Mouse (Mus musculus): Measurements from ENCODE around the gene Gm13272. TPM values are rescaled to one million over a fixed set of nuclear protein-coding genes. Genes with fewer than 3 reads are reported as not detected.

Gm13272 gene
- polyA plus RNA-seq, 1 experiment from 2014 or later: not detected

Other genes starting within 250 kb of the Gm13272 start
- gene Ifna15, start 221.6 kb upstream of the Gm13272 start, polyA plus RNA-seq (2014; fragmentation: Nextera tagmentation; extraction: Ambion mirVana): not detected in 2 replicates
- gene Ifna14, start 208.1 kb upstream of the Gm13272 start, polyA plus RNA-seq (2014; fragmentation: Nextera tagmentation; extraction: Ambion mirVana): not detected in 2 replicates
- gene Ifna9, start 187.5 kb upstream of the Gm13272 start, polyA plus RNA-seq (2014; fragmentation: Nextera tagmentation; extraction: Ambion mirVana): not detected in 2 replicates
- not detected in 2 replicates for gene Ifna12, start 176.5 kb upstream of the Gm13272 start, polyA plus RNA-seq (2014; fragmentation: Nextera tagmentation; extraction: Ambion mirVana)
- not detected in 2 replicates for gene C87499, start 145.4 kb upstream of the Gm13272 start, polyA plus RNA-seq (2014; fragmentation: Nextera tagmentation; extraction: Ambion mirVana)
- gene Ifna13, start 135.4 kb upstream of the Gm13272 start, polyA plus RNA-seq (2014; fragmentation: Nextera tagmentation; extraction: Ambion mirVana): not detected in 2 replicates
- gene Ifna16, start 102.9 kb upstream of the Gm13272 start, polyA plus RNA-seq (2014; fragmentation: Nextera tagmentation; extraction: Ambion mirVana): not detected in 2 replicates
- gene Ifna2, start 95.9 kb upstream of the Gm13272 start, polyA plus RNA-seq (2014; fragmentation: Nextera tagmentation; extraction: Ambion mirVana): not detected in 2 replicates
- not detected in 2 replicates for gene Ifnab, start 88.5 kb upstream of the Gm13272 start, polyA plus RNA-seq (2014; fragmentation: Nextera tagmentation; extraction: Ambion mirVana)
- gene Gm26566, start 58.0 kb upstream of the Gm13272 start, polyA plus RNA-seq (2014; fragmentation: Nextera tagmentation; extraction: Ambion mirVana): 1.9 and 2.1 TPM in 2 replicates
- 151 and 152 TPM in 2 replicates for gene Klhl9, start 57.4 kb upstream of the Gm13272 start, polyA plus RNA-seq (2014; fragmentation: Nextera tagmentation; extraction: Ambion mirVana)
- gene Gm13271, start 25.0 kb upstream of the Gm13272 start, polyA plus RNA-seq (2014; fragmentation: Nextera tagmentation; extraction: Ambion mirVana): 0.53 TPM in 1 of 2 replicates, not detected in the other
- gene Gm13283, start 19.7 kb upstream of the Gm13272 start, polyA plus RNA-seq (2014; fragmentation: Nextera tagmentation; extraction: Ambion mirVana): not detected in 2 replicates
- gene Gm13290, start 6.0 kb upstream of the Gm13272 start, polyA plus RNA-seq (2014; fragmentation: Nextera tagmentation; extraction: Ambion mirVana): 0.31 and 0.46 TPM in 2 replicates
- not detected in 2 replicates for gene Gm13289, start 2.9 kb upstream of the Gm13272 start, polyA plus RNA-seq (2014; fragmentation: Nextera tagmentation; extraction: Ambion mirVana)
- not detected in 2 replicates for gene Ifnz, start 2.3 kb downstream of the Gm13272 start, polyA plus RNA-seq (2014; fragmentation: Nextera tagmentation; extraction: Ambion mirVana)
- gene Gm13276, start 5.9 kb downstream of the Gm13272 start, polyA plus RNA-seq (2014; fragmentation: Nextera tagmentation; extraction: Ambion mirVana): not detected in 2 replicates
- not detected in 2 replicates for gene Gm13277, start 8.8 kb downstream of the Gm13272 start, polyA plus RNA-seq (2014; fragmentation: Nextera tagmentation; extraction: Ambion mirVana)
- gene Gm13278, start 11.7 kb downstream of the Gm13272 start, polyA plus RNA-seq (2014; fragmentation: Nextera tagmentation; extraction: Ambion mirVana): not detected in 2 replicates
- not detected in 2 replicates for gene Gm13275, start 14.6 kb downstream of the Gm13272 start, polyA plus RNA-seq (2014; fragmentation: Nextera tagmentation; extraction: Ambion mirVana)
- gene Gm13279, start 17.5 kb downstream of the Gm13272 start, polyA plus RNA-seq (2014; fragmentation: Nextera tagmentation; extraction: Ambion mirVana): not detected in 2 replicates
- 0.19 TPM in 1 of 2 replicates, not detected in the other for gene Gm13285, start 19.8 kb downstream of the Gm13272 start, polyA plus RNA-seq (2014; fragmentation: Nextera tagmentation; extraction: Ambion mirVana)
- gene Gm13287, start 23.4 kb downstream of the Gm13272 start, polyA plus RNA-seq (2014; fragmentation: Nextera tagmentation; extraction: Ambion mirVana): not detected in 2 replicates
- gene Gm13288, start 25.7 kb downstream of the Gm13272 start, polyA plus RNA-seq (2014; fragmentation: Nextera tagmentation; extraction: Ambion mirVana): not detected in 2 replicates
- not detected in 2 replicates for gene Ifna7, start 36.4 kb downstream of the Gm13272 start, polyA plus RNA-seq (2014; fragmentation: Nextera tagmentation; extraction: Ambion mirVana)
- gene Ifna11, start 40.1 kb downstream of the Gm13272 start, polyA plus RNA-seq (2014; fragmentation: Nextera tagmentation; extraction: Ambion mirVana): not detected in 2 replicates
- not detected in 2 replicates for gene Ifna6, start 47.6 kb downstream of the Gm13272 start, polyA plus RNA-seq (2014; fragmentation: Nextera tagmentation; extraction: Ambion mirVana)
- not detected in 2 replicates for gene Ifna5, start 55.7 kb downstream of the Gm13272 start, polyA plus RNA-seq (2014; fragmentation: Nextera tagmentation; extraction: Ambion mirVana)
- not detected in 2 replicates for gene Ifna4, start 62.0 kb downstream of the Gm13272 start, polyA plus RNA-seq (2014; fragmentation: Nextera tagmentation; extraction: Ambion mirVana)
- gene Ifna1, start 70.2 kb downstream of the Gm13272 start, polyA plus RNA-seq (2014; fragmentation: Nextera tagmentation; extraction: Ambion mirVana): not detected in 2 replicates
- gene Ifne, start 100.4 kb downstream of the Gm13272 start, polyA plus RNA-seq (2014; fragmentation: Nextera tagmentation; extraction: Ambion mirVana): not detected in 2 replicates

All from neural tube, embryonic 11.5 days (tissue).